Comparison of ENCODE assay signal across 8 mouse cellular contexts in the genomic region with DNA sequence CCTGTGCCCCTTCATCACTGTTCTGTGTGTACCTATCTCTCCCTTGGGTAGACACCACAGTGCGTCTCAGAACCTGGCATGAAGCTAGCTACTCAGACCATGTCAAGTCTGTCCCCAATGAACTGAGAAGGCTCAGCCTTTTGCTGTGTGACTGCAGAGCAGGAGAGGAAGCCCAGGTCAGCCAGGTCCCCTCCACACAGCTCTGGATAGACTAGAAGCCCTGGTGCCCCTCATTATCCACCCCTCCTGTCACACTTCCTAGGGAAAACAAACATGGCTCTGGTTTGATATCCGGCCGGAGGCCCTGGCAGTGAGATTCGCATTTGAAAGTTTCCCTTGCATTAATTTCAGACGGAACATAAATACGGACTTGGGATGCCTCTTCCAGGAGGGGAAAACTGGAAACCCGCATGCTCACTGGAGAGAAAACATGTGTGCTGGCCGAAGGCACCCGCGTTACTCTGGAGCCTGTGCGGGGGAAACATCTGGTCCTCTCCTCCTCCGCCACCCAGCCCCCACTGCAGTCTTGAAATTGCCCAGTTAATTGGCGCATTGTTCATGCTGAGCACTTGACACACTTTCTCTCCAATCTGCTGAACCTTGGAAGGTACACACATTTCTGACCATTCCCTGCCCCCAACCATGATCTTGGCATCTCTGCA.
A peak's percentile ranks its signal among the peaks of the same experiment; 100 is the strongest.
DNase-seq lines count a peak whose midpoint lies in the region; ATAC-seq lines count a peak whose summit lies in the region.
"Had no signal": no experiment of that assay in that cellular context is flagged by ENCODE, and none has a peak within 500 bp of the region (broad histone marks: within the 10 kb centered on the region; RNA-seq: fewer than 3 reads in every experiment).

No protein-coding gene starts in this region.

- H3K4me2 ChIP-seq in heart, embryonic 16.5 days (ENCODE audit: low read depth, low read length) = no peak overlapping the region
- no peak overlapping the region for H3K4me2 ChIP-seq in hindbrain, embryonic 16.5 days (ENCODE audit: low read length)

- no peak overlapping the region for H3K4me3 ChIP-seq in heart, embryonic 16.5 days (ENCODE audit: low read length)
- H3K4me3 ChIP-seq in hindbrain, embryonic 16.5 days (ENCODE audit: low read length) = no peak overlapping the region

- H3K9me3 ChIP-seq in heart, embryonic 16.5 days (replicated peaks; ENCODE audit: control insufficient read depth, low read length) = no peaks in the 10 kb centered on the region
- H3K9me3 ChIP-seq in hindbrain, embryonic 16.5 days (ENCODE audit: control insufficient read depth, low read length) = no peaks in the 10 kb centered on the region

- no peak overlapping the region for H3K27ac ChIP-seq in heart, embryonic 16.5 days (ENCODE audit: low read length)
- H3K27ac ChIP-seq in hindbrain, embryonic 16.5 days (ENCODE audit: low read depth, low read length) = no peak overlapping the region
- H3K27ac ChIP-seq: kidney, postnatal 0 days had no signal

- no peak overlapping the region for H3K9ac ChIP-seq in heart, embryonic 16.5 days (ENCODE audit: low read length)
- H3K9ac ChIP-seq in hindbrain, embryonic 16.5 days (ENCODE audit: low read depth, low read length) = no peak overlapping the region

- DNase-seq in heart, adult 8-10 months (ENCODE audit: low spot score) = no peak
- DNase-seq in right cerebral cortex, adult 18-20 months = peak; percentile 15
- no peak for DNase-seq in right cerebral cortex, postnatal 4 days
- DNase-seq in urinary bladder, postnatal 4 days (ENCODE audit: low spot score in 2 of 2) = no peak

- peaks cover 17% of the 10 kb centered on the region for H3K27me3 ChIP-seq in heart, embryonic 16.5 days (ENCODE audit: control insufficient read depth, insufficient read depth, low read length)
- no peaks in the 10 kb centered on the region for H3K27me3 ChIP-seq in hindbrain, embryonic 16.5 days (replicated peaks; ENCODE audit: control insufficient read depth, insufficient read depth, low read length)

- no peaks in the 10 kb centered on the region; the same call in 1 of the 2 replicates for H3K4me1 ChIP-seq in heart, embryonic 16.5 days (ENCODE audit: control insufficient read depth, insufficient read depth, low read length)
- H3K4me1 ChIP-seq in hindbrain, embryonic 16.5 days (ENCODE audit: control insufficient read depth, insufficient read depth, low read depth, low read length) = no peaks in the 10 kb centered on the region; the same call in 1 of the 2 replicates

- ATAC-seq in heart, embryonic 16.5 days (replicated peaks; ENCODE audit: extremely low read depth, insufficient read depth, low FRiP score) = peak; percentile 53
- ATAC-seq in hindbrain, embryonic 16.5 days = peak; percentile 26; the same call in 1 of the 2 replicates
- no peak for ATAC-seq in erythroid progenitor cell, adult 5-6 weeks (replicated peaks; ENCODE audit: low FRiP score, poor library complexity, severe bottlenecking)

- WGBS in heart, embryonic 16.5 days = 49% methylated on average over 13 of the region's 13 CpGs
- 72% methylated on average over 13 of the region's 13 CpGs for WGBS in hindbrain, embryonic 16.5 days

- no peaks in the 10 kb centered on the region for H3K36me3 ChIP-seq in heart, embryonic 16.5 days (ENCODE audit: control insufficient read depth, insufficient read depth)
- H3K36me3 ChIP-seq in hindbrain, embryonic 16.5 days (ENCODE audit: control insufficient read depth, insufficient read depth, low read length) = no peaks in the 10 kb centered on the region
